ENCODE assay signal across 21 mouse cellular contexts in the genomic region with DNA sequence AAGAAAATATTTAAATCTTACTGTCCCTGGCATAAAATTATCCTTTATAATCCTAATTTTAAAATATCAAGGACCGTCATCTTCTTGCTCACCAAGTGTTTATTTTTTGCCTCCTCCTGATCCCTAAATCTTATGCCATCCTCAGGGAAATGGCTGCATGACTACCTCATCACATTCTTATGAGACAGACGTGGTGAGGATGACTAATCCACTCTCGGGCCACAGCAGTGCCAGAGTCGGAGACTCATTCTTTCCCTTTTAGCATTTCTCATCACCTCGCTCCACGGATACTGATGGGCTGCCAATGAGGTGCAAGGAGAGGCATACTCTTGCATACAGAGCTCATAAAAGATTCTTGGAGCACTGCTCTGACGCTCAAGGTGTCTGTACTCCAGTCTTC. TPM values are rescaled to one million over a fixed set of nuclear protein-coding genes. Genes with fewer than 3 reads are reported as not detected.
A peak's percentile ranks its signal among the peaks of the same experiment; 100 is the strongest.
DNase-seq lines count a peak whose midpoint lies in the region; ATAC-seq and TF ChIP-seq lines count a peak whose summit lies in the region.
"Had no signal": no experiment of that assay in that cellular context is flagged by ENCODE, and none has a peak within 500 bp of the region (broad histone marks: within the 10 kb centered on the region; RNA-seq: fewer than 3 reads in every experiment).

No protein-coding gene starts in this region.

- DNase-seq in adrenal gland, postnatal 36 days: peak; percentile 10 to 22
- no peak for DNase-seq in adrenal gland, adult 8-10 months
- DNase-seq in limb, embryonic 14.5 days (ENCODE audit: low spot score): peak; percentile 17
- no peak for DNase-seq in limb, embryonic 10.5 days (ENCODE audit: low spot score)
- DNase-seq in Patski (ENCODE audit: low read depth, low spot score): peak; percentile 58
- DNase-seq in skeletal muscle tissue, adult 2 months (ENCODE audit: low read depth, low spot score): peak; percentile 55
- DNase-seq in T-cell, adult 2 months (ENCODE audit: low spot score): no peak
- no peak for DNase-seq in kidney, postnatal 14 days
- DNase-seq: cerebellum, adult 2 months; layer of hippocampus, postnatal 36 days; left cerebral cortex, postnatal 4 days; lung, embryonic 14.5 days; spleen, adult 18-20 months; thymus, adult 18-20 months had no signal

- 74% methylated on average over 7 of the region's 7 CpGs for WGBS in limb, embryonic 14.5 days
- 88% methylated on average over 7 of the region's 7 CpGs for WGBS in limb, embryonic 10.5 days

- H3K4me3 ChIP-seq in limb, embryonic 14.5 days (replicated peaks; ENCODE audit: low read length): no peak overlapping the region
- no peak overlapping the region for H3K4me3 ChIP-seq in limb, embryonic 10.5 days
- H3K4me3 ChIP-seq: hindbrain, embryonic 13.5 days; intestine, embryonic 15.5 days; kidney, embryonic 15.5 days; liver, embryonic 12.5 days; midbrain, embryonic 12.5 days; neural tube, embryonic 15.5 days had no signal

- no peak for ATAC-seq in limb, embryonic 14.5 days (ENCODE audit: low FRiP score, low read depth)
- ATAC-seq in Patski: peak; percentile 89
- ATAC-seq: intestine, embryonic 15.5 days; liver, embryonic 12.5 days had no signal

- no peaks in the 10 kb centered on the region for H3K36me3 ChIP-seq in limb, embryonic 14.5 days (ENCODE audit: control insufficient read depth, insufficient read depth, low read length)
- no peaks in the 10 kb centered on the region for H3K36me3 ChIP-seq in limb, embryonic 10.5 days
- H3K36me3 ChIP-seq: G1E; hindbrain, embryonic 13.5 days; intestine, embryonic 15.5 days; kidney, embryonic 15.5 days; liver, embryonic 12.5 days; midbrain, embryonic 12.5 days; neural tube, embryonic 15.5 days had no signal

- POLR2A ChIA-PET in Patski (lab: Charles Lee): interaction anchor here (0.5 kb wide), 1 partner anchor 23 kb away, joined by 3 read pairs; no protein-coding TSS in a partner anchor

- H3K27me3 ChIP-seq in limb, embryonic 14.5 days (ENCODE audit: control insufficient read depth, insufficient read depth, low read length): no peaks in the 10 kb centered on the region
- no peaks in the 10 kb centered on the region for H3K27me3 ChIP-seq in limb, embryonic 10.5 days (ENCODE audit: low read depth, poor library complexity, severe bottlenecking)
- no peaks in the 10 kb centered on the region for H3K27me3 ChIP-seq in Patski
- H3K27me3 ChIP-seq: hindbrain, embryonic 13.5 days; intestine, embryonic 15.5 days; kidney, embryonic 15.5 days; liver, embryonic 12.5 days; midbrain, embryonic 12.5 days; neural tube, embryonic 15.5 days had no signal

- in situ Hi-C loops in Patski (cut with MboI; ENCODE audit: low pct_unique_long_range_greater_than_20kb): no loop called here

- CTCF ChIA-PET in Patski (lab: Charles Lee): interaction anchor here (1.1 to 1.8 kb wide), 3 partner anchors 8 to 49 kb away, joined by 3 to 6 read pairs (median 4); no protein-coding TSS in a partner anchor

- H3K27ac ChIP-seq in limb, embryonic 14.5 days (replicated peaks; ENCODE audit: low read depth, low read length): no peak overlapping the region
- no peak overlapping the region for H3K27ac ChIP-seq in limb, embryonic 10.5 days
- H3K27ac ChIP-seq: hindbrain, embryonic 13.5 days; intestine, embryonic 15.5 days; kidney, embryonic 15.5 days; liver, embryonic 12.5 days; midbrain, embryonic 12.5 days; neural tube, embryonic 15.5 days had no signal

- no peaks in the 10 kb centered on the region for H3K4me1 ChIP-seq in limb, embryonic 14.5 days (ENCODE audit: control insufficient read depth, insufficient read depth, low read length)
- no peaks in the 10 kb centered on the region for H3K4me1 ChIP-seq in limb, embryonic 10.5 days
- H3K4me1 ChIP-seq: hindbrain, embryonic 13.5 days; intestine, embryonic 15.5 days; kidney, embryonic 15.5 days; liver, embryonic 12.5 days; midbrain, embryonic 12.5 days; neural tube, embryonic 15.5 days had no signal

- H3K9me3 ChIP-seq in limb, embryonic 14.5 days (ENCODE audit: control insufficient read depth, low read length): 0 out of 2 replicates have a peak, but pooled peaks cover 4% of the 10 kb centered on the region
- no peaks in the 10 kb centered on the region for H3K9me3 ChIP-seq in limb, embryonic 10.5 days (replicated peaks)
- H3K9me3 ChIP-seq: G1E; hindbrain, embryonic 13.5 days; intestine, embryonic 15.5 days; kidney, embryonic 15.5 days; liver, embryonic 12.5 days; midbrain, embryonic 12.5 days; neural tube, embryonic 15.5 days had no signal

- TF ChIP-seq CTCF in Patski (IDR thresholded peaks at IDR 0.05): no peak

- H3K9ac ChIP-seq in limb, embryonic 14.5 days (ENCODE audit: low read depth, low read length, severe bottlenecking): no peak overlapping the region
- H3K9ac ChIP-seq: hindbrain, embryonic 13.5 days; intestine, embryonic 15.5 days; kidney, embryonic 15.5 days; liver, embryonic 12.5 days; lung, embryonic 14.5 days; midbrain, embryonic 12.5 days; neural tube, embryonic 15.5 days had no signal

- TF ChIP-seq POLR2A in limb, embryonic 14.5 days (IDR thresholded peaks at IDR 0.05; ENCODE audit: borderline replicate concordance, extremely low read depth, insufficient read depth, insufficient read length): no peak

- no peak overlapping the region for H3K4me2 ChIP-seq in limb, embryonic 14.5 days (replicated peaks; ENCODE audit: low read depth, low read length, severe bottlenecking)
- H3K4me2 ChIP-seq: hindbrain, embryonic 13.5 days; intestine, embryonic 15.5 days; kidney, embryonic 15.5 days; liver, embryonic 12.5 days; lung, embryonic 14.5 days; midbrain, embryonic 12.5 days; neural tube, embryonic 15.5 days had no signal

RNA-seq across cellular contexts. Expression of gene Gmds, which starts 32.2 kb away (rescaled TPM):
- total RNA-seq in adrenal gland, postnatal 36 days (2021): 1 to 10 TPM; 4.9 to 5.4 TPM
- 1 to 10 TPM; 7.1 to 8.6 (median 7.5) TPM for total RNA-seq in adrenal gland, adult 8-10 months (2022)
- 23.9 and 31.6 TPM in 2 replicates for polyA plus RNA-seq in limb, embryonic 14.5 days (2012; rRNA removed)
- polyA plus RNA-seq in limb, embryonic 14.5 days (2014; fragmentation: Nextera tagmentation; extraction: Ambion mirVana): 39.9 and 44.2 TPM in 2 replicates
- polyA plus RNA-seq in limb, embryonic 10.5 days (2016; fragmentation: Nextera tagmentation; extraction: Ambion mirVana): 19.6 and 22.9 TPM in 2 replicates
- polyA plus RNA-seq in Patski (2021): 53.3 TPM

Comparison
In these comparisons a context has a peak if more than half of its experiments do, and no peak if none do; other contexts are left out.
1. DNase-seq: peak in adrenal gland, postnatal 36 days (2 of 2), limb, embryonic 14.5 days (single experiment), Patski (single experiment) and skeletal muscle tissue, adult 2 months (single experiment); none in adrenal gland, adult 8-10 months (single experiment), limb, embryonic 10.5 days (single experiment), T-cell, adult 2 months (single experiment) and kidney, postnatal 14 days (single experiment).